In the genomic region with DNA sequence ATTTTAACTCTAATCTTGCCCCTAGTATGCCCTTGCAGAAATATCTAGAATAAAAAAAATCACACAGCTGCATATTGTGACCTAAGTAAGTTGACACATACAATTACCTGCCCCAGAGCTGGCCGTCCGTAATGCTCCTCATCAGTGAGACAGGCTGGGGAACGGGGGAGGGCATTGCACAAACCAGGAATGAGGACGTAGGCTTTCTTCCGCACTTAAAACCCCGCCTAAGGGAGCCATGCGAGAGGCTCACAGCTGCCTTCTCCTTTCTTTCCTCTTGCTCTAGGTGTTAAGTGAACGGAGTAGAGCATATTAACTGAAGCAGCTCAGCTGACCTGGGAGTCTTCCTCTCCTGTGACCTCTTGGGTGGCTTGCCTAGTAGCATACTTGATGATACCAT, we compare ENCODE assay signal across 23 mouse cellular contexts.
DNase-seq lines count a peak whose midpoint lies in the region; ATAC-seq and TF ChIP-seq lines count a peak whose summit lies in the region.
"Had no signal": no experiment of that assay in that cellular context is flagged by ENCODE, and none has a peak within 500 bp of the region (broad histone marks: within the 10 kb centered on the region; RNA-seq: fewer than 3 reads in every experiment).

No protein-coding gene starts in this region.

- no peaks in the 10 kb centered on the region for H3K4me1 ChIP-seq in lung, postnatal 0 days (ENCODE audit: insufficient read depth, low read depth, low read length)
- no peaks in the 10 kb centered on the region for H3K4me1 ChIP-seq in hindbrain, embryonic 14.5 days (replicated peaks; ENCODE audit: control insufficient read depth, insufficient read depth, low read length)
- H3K4me1 ChIP-seq: forebrain, embryonic 12.5 days had no signal

- no peak for ATAC-seq in lung, postnatal 0 days
- ATAC-seq in hindbrain, embryonic 14.5 days (ENCODE audit: low FRiP score): no peak
- no peak for ATAC-seq in megakaryocyte, adult 5-6 weeks (ENCODE audit: poor library complexity, severe bottlenecking)
- ATAC-seq: forebrain, embryonic 14.5 days had no signal

- H3K4me2 ChIP-seq in lung, postnatal 0 days (replicated peaks; ENCODE audit: low read depth, low read length): no peak overlapping the region
- no peak overlapping the region for H3K4me2 ChIP-seq in hindbrain, embryonic 14.5 days (replicated peaks)
- H3K4me2 ChIP-seq: embryonic facial prominence, embryonic 13.5 days; embryonic facial prominence, embryonic 15.5 days; forebrain, embryonic 12.5 days had no signal

- intact Hi-C loops in heart, postnatal 25 days (cut with DNase I): no loop called here

- no peak for TF ChIP-seq CTCF in lung, postnatal 0 days (IDR thresholded peaks at IDR 0.05)

- no peak for TF ChIP-seq EP300 in lung, postnatal 0 days (IDR thresholded peaks at IDR 0.05)

- H3K36me3 ChIP-seq in lung, postnatal 0 days (ENCODE audit: insufficient read depth, low read length): no peaks in the 10 kb centered on the region
- H3K36me3 ChIP-seq in hindbrain, embryonic 14.5 days (replicated peaks; ENCODE audit: control insufficient read depth, insufficient read depth): no peaks in the 10 kb centered on the region
- H3K36me3 ChIP-seq: embryonic facial prominence, embryonic 13.5 days; embryonic facial prominence, embryonic 15.5 days; forebrain, embryonic 10.5 days; forebrain, embryonic 12.5 days had no signal

- DNase-seq in lung, adult 18-20 months: peak; percentile 43 to 57
- DNase-seq in lung, postnatal 14 days: no peak
- DNase-seq in lung, postnatal 0 days (ENCODE audit: low spot score): peak; percentile 54
- peak; percentile 48 for DNase-seq in lung, postnatal 25 days (ENCODE audit: low spot score)
- DNase-seq in heart, postnatal 25 days (ENCODE audit: low spot score): no peak
- no peak for DNase-seq in hindbrain, embryonic 14.5 days (ENCODE audit: low spot score)
- DNase-seq: adrenal gland, adult 2 months; adrenal gland, postnatal 10 days; adrenal gland, postnatal 25 days; cerebellum, adult 11 months; cerebellum, adult 18-20 months; cerebellum, adult 8-10 months; cerebellum, adult 9-11 months; cerebellum, postnatal 14 days; cerebellum, postnatal 36 days; embryo, embryonic 11 days had no signal

- whole genome bisulfite sequencing in lung, postnatal 0 days: 43% methylated on average over 8 of the region's 8 CpGs
- WGBS in hindbrain, embryonic 14.5 days: 80% methylated on average over 8 of the region's 8 CpGs

- no peaks in the 10 kb centered on the region for H3K27me3 ChIP-seq in lung, postnatal 0 days (replicated peaks; ENCODE audit: insufficient read depth, low read length)
- H3K27me3 ChIP-seq in hindbrain, embryonic 14.5 days (ENCODE audit: control insufficient read depth, insufficient read depth, low read length): no peaks in the 10 kb centered on the region
- H3K27me3 ChIP-seq: embryonic facial prominence, embryonic 13.5 days; embryonic facial prominence, embryonic 15.5 days; forebrain, embryonic 12.5 days had no signal

- H3K9ac ChIP-seq in lung, postnatal 0 days (replicated peaks; ENCODE audit: low read depth): no peak overlapping the region
- no peak overlapping the region for H3K9ac ChIP-seq in hindbrain, embryonic 14.5 days
- H3K9ac ChIP-seq: embryonic facial prominence, embryonic 13.5 days; embryonic facial prominence, embryonic 15.5 days; forebrain, embryonic 12.5 days had no signal

- H3K4me3 ChIP-seq in lung, postnatal 0 days (ENCODE audit: low read depth, low read length): no peak overlapping the region
- H3K4me3 ChIP-seq in hindbrain, embryonic 14.5 days (replicated peaks; ENCODE audit: low read length): no peak overlapping the region
- H3K4me3 ChIP-seq: embryonic facial prominence, embryonic 13.5 days; embryonic facial prominence, embryonic 15.5 days; erythroblast, embryonic 14.5 days; forebrain, embryonic 10.5 days; forebrain, embryonic 12.5 days had no signal

- no peaks in the 10 kb centered on the region for H3K9me3 ChIP-seq in lung, postnatal 0 days (ENCODE audit: low read length)
- H3K9me3 ChIP-seq in hindbrain, embryonic 14.5 days (ENCODE audit: control insufficient read depth, low read length): no peaks in the 10 kb centered on the region
- H3K9me3 ChIP-seq: embryonic facial prominence, embryonic 13.5 days; embryonic facial prominence, embryonic 15.5 days; forebrain, embryonic 10.5 days; forebrain, embryonic 12.5 days had no signal

- 0 out of 2 replicates have a peak overlapping the region, but pooled peaks have one; percentile 5 for H3K27ac ChIP-seq in lung, postnatal 0 days (ENCODE audit: low read length)
- H3K27ac ChIP-seq in hindbrain, embryonic 14.5 days: no peak overlapping the region
- H3K27ac ChIP-seq: embryonic facial prominence, embryonic 13.5 days; embryonic facial prominence, embryonic 15.5 days; forebrain, embryonic 10.5 days; forebrain, embryonic 12.5 days had no signal

Comparison
In these comparisons a context has a peak if more than half of its experiments do, and no peak if none do; other contexts are left out.
1. DNase-seq: peak in lung, adult 18-20 months (2 of 2), lung, postnatal 0 days (single experiment) and lung, postnatal 25 days (single experiment); none in lung, postnatal 14 days (single experiment), heart, postnatal 25 days (single experiment) and hindbrain, embryonic 14.5 days (single experiment).